Mouse (Mus musculus) cerebellum, adult 2 months (tissue): ENCODE results near the gene Ehd4. TPM values are rescaled to one million over a fixed set of nuclear protein-coding genes. Genes with fewer than 3 reads are reported as not detected.

Source experiments
- DNase-seq, 2 experiments: peaks; one replicate each; pipeline ENCODE4 v3.0.0; 2021
- H3K27ac ChIP-seq: fragments of 200-500 bp; 2 replicates; pipeline ENCODE4 v1.5.1; 2012; ENCODE audit warnings: low read length, control low read depth, inconsistent platforms; ENCODE audit not compliant: insufficient read depth
- H3K27me3 ChIP-seq: fragments of 200-500 bp; 2 replicates; pipeline ENCODE4 v1.6.1; 2012; ENCODE audit warnings: inconsistent platforms, mild to moderate bottlenecking, low read length, moderate library complexity; ENCODE audit not compliant: control insufficient read depth, insufficient read depth
- H3K4me1 ChIP-seq: fragments of 200-500 bp; 2 replicates; pipeline ENCODE4 v1.6.1; 2011; ENCODE audit warnings: low read length; ENCODE audit not compliant: control insufficient read depth, insufficient read depth
- H3K4me3 ChIP-seq: fragments of 200-500 bp; replicated peaks from 2 replicates; pipeline ENCODE3; 2011; ENCODE audit warnings: mild to moderate bottlenecking, low read depth, low read length, control low read depth; ENCODE audit not compliant: insufficient read depth
- CTCF ChIP-seq: fragments of 200-500 bp; IDR thresholded peaks from 2 replicates; pipeline ENCODE4 v1.5.1; 2011; ENCODE audit warnings: low read depth, mild to moderate bottlenecking, control low read depth, low read length, moderate library complexity, borderline replicate concordance; ENCODE audit not compliant: insufficient read depth
- POLR2A ChIP-seq: fragments of 200-500 bp; IDR thresholded peaks from 2 replicates; pipeline ENCODE4 v1.6.1; 2011; ENCODE audit warnings: low read length, control low read depth, borderline replicate concordance; ENCODE audit not compliant: insufficient read depth
- WGBS: fragments of 180-500 bp; shearing (Covaris S2); methylation state at CpG from one replicate; pipeline ENCODE4 v1.1.7; 2018; 5-methylcytosine and 5-hydroxymethylcytosine counted together
- polyA plus RNA-seq: library from polyadenylated mRNA; depleted of rRNA; stranded (reverse); fragments of >200 nt; gene quantifications from 2 replicates; pipeline ENCODE4 v1.2.3, GENCODE M21; 2012

The Ehd4 gene
- polyA plus RNA-seq, 1 experiment: 14.3 TPM

- Histone ChIP-seq H3K4me1 (no peaks in the 10 kb centered on the region), H3K27ac (no peak overlapping the region), H3K4me3 (no peak overlapping the region), H3K27me3 (no peaks in the 10 kb centered on the region)
- no peak for TF ChIP-seq CTCF
- no peak for TF ChIP-seq POLR2A
- 91% methylated on average over 7 of the region's 7 CpGs for WGBS
- DNase-seq: no peak
These were observed 17.0 kb upstream of the Ehd4 start for GRCm38 (mm10) chr2:120171362-120171761.

- DNase-seq: no peak
- TF ChIP-seq POLR2A (no peak), CTCF (no peak)
- no peak overlapping the region for H3K4me3 ChIP-seq
- H3K27ac ChIP-seq: no peak overlapping the region
- no peaks in the 10 kb centered on the region for H3K27me3 ChIP-seq
- no peaks in the 10 kb centered on the region for H3K4me1 ChIP-seq
- WGBS: 48% methylated on average over 1 of the region's 1 CpGs
These were observed 16.3 kb upstream of the Ehd4 start for GRCm38 (mm10) chr2:120170726-120171125.

- Histone ChIP-seq H3K27me3 (no peaks in the 10 kb centered on the region), H3K27ac (no peak overlapping the region), H3K4me1 (no peaks in the 10 kb centered on the region), H3K4me3 (no peak overlapping the region)
- 89% methylated on average over 3 of the region's 3 CpGs for WGBS
- no peak for TF ChIP-seq CTCF
- no peak for TF ChIP-seq POLR2A
- DNase-seq: no peak
These were observed 15.0 kb upstream of the Ehd4 start for GRCm38 (mm10) chr2:120169382-120169781.

GRCm38 (mm10) chr2:120167763-120168162 lies 13.4 kb upstream of the Ehd4 start:
- Histone ChIP-seq H3K4me3 (no peak overlapping the region), H3K27ac (no peak overlapping the region), H3K27me3 (no peaks in the 10 kb centered on the region), H3K4me1 (no peaks in the 10 kb centered on the region)
- 87% methylated on average over 8 of the region's 8 CpGs for WGBS
- TF ChIP-seq CTCF (no peak), POLR2A (no peak)
- no peak for DNase-seq

GRCm38 (mm10) chr2:120165474-120165873 lies 11.1 kb upstream of the Ehd4 start:
- TF ChIP-seq CTCF (no peak), POLR2A (no peak)
- Histone ChIP-seq H3K4me3 (no peak overlapping the region), H3K27me3 (no peaks in the 10 kb centered on the region), H3K4me1 (no peaks in the 10 kb centered on the region), H3K27ac (no peak overlapping the region)
- 71% methylated on average over 10 of the region's 10 CpGs for WGBS
- no peak for DNase-seq

GRCm38 (mm10) chr2:120159434-120159833 lies 5.0 kb upstream of the Ehd4 start:
- Histone ChIP-seq H3K27ac (no peak overlapping the region), H3K4me1 (no peaks in the 10 kb centered on the region), H3K27me3 (no peaks in the 10 kb centered on the region), H3K4me3 (no peak overlapping the region)
- no peak for DNase-seq
- WGBS: 80% methylated on average over 2 of the region's 2 CpGs
- TF ChIP-seq CTCF (no peak), POLR2A (no peak)

GRCm38 (mm10) chr2:120158846-120159245 lies 4.4 kb upstream of the Ehd4 start:
- Histone ChIP-seq H3K27me3 (no peaks in the 10 kb centered on the region), H3K4me3 (no peak overlapping the region), H3K27ac (no peak overlapping the region), H3K4me1 (no peaks in the 10 kb centered on the region)
- WGBS: 65% methylated on average over 1 of the region's 1 CpGs
- DNase-seq: no peak
- TF ChIP-seq POLR2A: no peak
- no peak for TF ChIP-seq CTCF

GRCm38 (mm10) chr2:120158016-120158415 lies 3.6 kb upstream of the Ehd4 start:
- no peak overlapping the region for H3K27ac ChIP-seq
- no peaks in the 10 kb centered on the region for H3K27me3 ChIP-seq
- TF ChIP-seq CTCF (peak; percentile 14; the same call in 1 of the 2 replicates), POLR2A (no peak)
- DNase-seq: no peak
- 58% methylated on average over 5 of the region's 5 CpGs for WGBS
- no peaks in the 10 kb centered on the region; the same call in 1 of the 2 replicates for H3K4me1 ChIP-seq
- no peak overlapping the region for H3K4me3 ChIP-seq
